Mouse (Mus musculus): ENCODE results near the gene Srgap2.
A peak's percentile ranks its signal among the peaks of the same experiment; 100 is the strongest.

Srgap2 gene

DNA sequence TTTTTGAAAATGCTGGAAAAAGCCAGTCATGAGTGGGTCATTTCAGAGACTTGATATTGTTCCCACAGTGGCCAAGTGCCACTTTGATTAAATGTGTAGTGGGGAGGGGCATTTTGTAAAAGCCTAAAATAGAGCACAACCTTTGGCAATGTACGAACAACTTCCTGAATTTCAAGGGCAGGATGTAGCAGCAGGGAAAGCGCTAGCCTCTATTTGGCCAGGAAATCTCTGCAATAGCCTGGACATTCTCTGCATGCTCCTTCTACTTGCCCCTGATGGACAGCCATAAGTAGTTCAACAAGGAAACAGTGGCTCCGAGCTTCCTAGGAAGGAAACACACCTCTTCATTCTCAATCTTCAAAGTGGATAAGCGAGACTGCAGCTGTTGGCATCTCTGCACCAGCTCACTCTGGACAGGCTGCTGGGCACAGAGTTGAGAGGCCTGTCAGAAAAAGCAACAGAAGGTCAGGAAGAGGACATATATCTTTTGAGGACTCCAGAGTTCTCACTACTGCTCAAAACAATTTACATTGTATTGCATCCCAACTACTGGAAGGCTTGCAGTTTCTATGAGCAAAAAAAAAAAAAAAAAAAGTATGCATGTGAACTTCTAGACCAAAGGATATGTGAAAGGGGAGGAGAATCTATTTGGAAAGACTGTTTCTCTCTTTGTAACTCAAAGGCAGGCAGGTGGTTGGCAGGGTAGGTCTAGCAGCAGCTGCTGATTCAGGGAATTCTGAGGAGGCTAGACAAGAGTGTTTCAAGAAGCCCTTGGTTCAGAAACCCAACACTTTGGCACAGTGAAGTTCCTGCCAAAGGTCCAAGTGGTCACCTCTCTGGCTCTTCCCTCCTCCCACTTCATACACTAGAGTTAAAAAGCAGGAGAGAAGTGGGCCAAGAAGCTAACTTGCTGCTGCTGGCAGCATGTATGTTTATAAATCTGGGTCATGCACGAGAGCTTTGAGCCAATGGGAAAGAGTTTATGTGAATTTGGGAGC, 181.4 kb downstream of the Srgap2 start:
- no peak for DNase-seq (ENCODE audit: low spot score)

GRCm38 (mm10) chr1:131344691-131345090, 182.5 kb downstream of the Srgap2 start:
- DNase-seq (ENCODE audit: low spot score), result no peak

- DNase-seq (ENCODE audit: low spot score), result no peak
Observed at GRCm38 (mm10) chr1:131336017-131336416, 191.1 kb downstream of the Srgap2 start.

DNA sequence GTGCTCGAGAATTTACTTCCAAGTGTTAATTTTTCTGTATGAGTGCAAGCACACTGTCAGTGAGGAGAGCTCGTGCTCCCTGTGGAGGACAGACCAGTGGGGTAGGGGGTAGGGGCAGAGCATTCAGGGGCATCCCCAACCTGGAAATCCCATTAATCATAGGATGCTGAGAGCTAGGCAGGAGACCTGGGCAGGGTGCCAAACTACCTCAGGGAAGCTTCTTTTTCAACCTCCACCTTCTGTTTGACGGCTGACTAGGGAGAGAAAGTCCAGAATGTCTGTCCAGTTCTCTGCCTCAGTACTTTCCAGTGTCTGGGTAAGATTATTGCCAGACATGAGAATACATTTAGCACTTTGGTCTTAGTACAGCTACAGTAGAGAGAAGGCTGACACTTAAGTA, 191.5 kb downstream of the Srgap2 start:
- no peak for DNase-seq (ENCODE audit: low spot score)

DNA sequence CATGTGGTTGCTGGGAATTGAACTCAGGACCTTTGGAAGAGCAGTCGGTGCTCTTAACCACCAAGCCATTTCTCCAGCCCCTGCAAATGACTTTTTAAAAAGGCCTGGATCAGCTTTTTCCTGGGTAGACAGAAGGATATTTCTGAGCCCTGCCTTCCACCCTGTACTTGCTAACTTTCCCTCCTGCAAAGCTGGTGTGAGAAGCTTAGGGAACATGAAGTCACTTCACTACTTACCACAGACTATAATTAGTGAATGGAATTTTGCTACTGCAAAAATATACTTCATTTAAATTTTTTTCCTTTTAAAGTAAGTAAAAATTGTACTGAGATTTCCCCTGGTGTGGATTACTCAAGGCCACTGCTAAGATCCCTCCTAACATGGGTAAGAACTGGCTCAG, 196.0 kb downstream of the Srgap2 start:
- DNase-seq (ENCODE audit: low spot score), result no peak

DNA sequence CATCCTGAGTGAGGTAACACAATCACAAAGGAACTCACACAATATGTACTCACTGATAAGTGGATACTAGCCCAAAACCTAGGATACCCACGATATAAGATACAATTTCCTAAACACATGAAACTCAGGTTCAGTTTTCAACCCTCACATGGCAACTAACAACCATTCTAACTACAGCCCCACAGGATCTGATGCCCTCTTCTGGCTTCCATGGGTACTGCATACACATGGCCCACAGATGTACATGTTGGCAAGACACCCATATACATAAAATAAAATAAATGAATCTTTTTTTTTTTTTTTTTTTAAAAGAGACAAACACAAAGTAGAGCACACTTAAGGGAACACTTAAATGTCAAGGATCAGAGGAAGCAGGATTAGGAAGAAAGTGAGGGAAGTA, 198.1 kb downstream of the Srgap2 start:
- peak; percentile 5 for DNase-seq (ENCODE audit: low spot score)

DNA sequence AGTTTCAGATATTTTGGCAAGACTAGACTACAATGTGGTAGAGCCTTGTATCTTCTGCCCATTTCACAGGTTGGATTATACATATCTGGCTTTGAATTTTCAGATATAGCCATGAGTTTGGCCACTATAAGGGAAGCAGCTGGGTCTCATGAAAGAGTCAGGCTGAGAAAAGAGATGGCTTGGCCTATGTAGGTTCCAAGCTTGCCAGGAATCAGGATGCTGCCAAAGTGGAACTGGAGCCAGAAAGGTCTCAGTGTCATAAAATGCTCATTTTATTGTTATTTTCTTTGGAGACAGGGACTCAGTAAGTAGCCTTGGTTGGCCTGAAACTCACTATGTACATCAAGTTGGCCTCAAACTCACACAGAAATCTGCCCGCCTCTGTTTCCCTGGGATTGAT, 200.0 kb downstream of the Srgap2 start:
- no peak for DNase-seq (ENCODE audit: low spot score)

DNA sequence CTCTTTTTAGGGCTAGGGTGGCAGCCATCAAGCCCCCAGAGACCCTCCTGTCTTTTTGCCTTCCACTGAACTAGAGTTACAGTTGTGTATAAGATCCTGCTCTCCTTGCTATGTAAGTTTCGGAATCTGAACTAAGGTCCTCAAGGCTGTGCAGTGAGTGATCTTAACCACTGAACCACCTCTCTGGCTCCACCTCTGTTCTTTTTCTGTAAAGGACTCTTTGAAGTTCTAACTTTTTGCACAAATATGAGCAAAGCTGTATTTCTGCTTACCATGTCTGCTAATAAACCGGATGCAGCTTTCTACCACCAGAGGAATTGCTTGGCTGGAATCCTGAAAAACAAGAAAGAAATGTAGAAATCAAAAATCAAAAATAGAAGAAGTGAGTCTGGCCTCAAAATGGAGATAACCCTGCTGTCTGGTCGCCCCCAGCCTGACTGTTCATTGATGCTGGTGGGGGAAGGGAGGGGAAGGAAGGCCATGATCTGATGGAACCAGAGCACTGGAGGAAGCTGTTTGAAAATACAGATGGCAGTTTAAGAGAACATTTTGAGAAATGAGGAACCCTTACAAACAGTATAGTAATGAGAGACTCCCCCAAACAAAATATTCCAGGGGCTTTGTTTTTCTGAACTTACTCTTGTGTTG, 202.2 kb downstream of the Srgap2 start:
- DNase-seq (ENCODE audit: low spot score), result no peak

DNA sequence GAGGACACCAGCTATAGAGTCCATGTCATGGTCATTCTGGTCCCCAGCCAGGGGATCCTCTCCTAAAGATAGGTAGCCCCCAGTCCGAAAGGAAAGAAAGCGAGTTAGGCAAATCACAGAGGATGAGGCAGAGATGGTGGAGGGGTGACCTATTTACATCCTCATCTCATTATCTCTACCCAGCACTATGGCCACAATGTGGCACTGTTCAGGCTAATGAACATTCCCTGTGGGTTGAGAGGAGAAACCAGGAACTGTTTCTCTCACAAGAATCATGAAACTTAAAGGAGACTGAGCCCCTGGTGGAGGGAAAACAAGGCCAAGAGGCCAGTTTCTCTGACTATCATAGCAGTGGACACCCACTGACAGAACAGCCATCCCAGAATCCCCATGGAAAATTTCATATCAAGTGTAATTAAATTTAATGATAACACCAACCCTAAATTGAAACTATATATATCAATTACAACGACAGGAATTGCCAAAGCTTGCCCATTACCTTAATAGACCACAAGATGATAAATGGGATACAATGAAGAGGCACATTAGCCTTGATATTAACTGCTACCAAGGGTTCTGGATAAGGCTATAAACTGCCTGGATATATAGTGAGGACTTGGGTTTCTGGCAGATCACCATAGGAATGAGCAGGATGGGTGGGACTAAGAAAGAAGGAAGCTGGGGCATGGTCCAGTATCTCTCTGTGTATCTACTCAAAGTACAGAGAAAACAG, 207.4 kb downstream of the Srgap2 start:
- DNase-seq (ENCODE audit: low spot score), result no peak

DNA sequence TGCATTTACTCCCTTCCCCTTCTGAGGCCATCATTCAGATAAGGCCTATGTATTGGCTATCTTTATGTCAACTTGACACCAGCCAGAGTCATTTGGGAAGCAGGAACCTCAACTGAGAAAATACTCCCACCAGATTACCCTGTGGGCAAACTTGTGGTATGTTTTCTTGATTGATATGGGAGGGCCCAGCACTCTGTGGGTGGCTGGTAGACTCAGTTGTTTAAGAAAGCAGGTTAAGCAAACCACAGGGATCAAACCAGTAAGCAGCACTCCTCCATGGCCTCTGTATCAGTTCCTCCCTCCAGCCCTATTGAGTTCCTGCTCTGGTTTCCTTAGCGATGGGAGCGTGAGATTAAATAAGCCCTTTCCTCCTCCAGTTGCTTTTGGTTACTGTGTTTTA, 208.8 kb downstream of the Srgap2 start:
- DNase-seq (ENCODE audit: low spot score), result no peak

GRCm38 (mm10) chr1:131317625-131318024, 209.5 kb downstream of the Srgap2 start:
- no peak for DNase-seq (ENCODE audit: low spot score)

- DNase-seq (ENCODE audit: low spot score), result no peak
Observed at GRCm38 (mm10) chr1:131311284-131311683, 215.9 kb downstream of the Srgap2 start.

DNA sequence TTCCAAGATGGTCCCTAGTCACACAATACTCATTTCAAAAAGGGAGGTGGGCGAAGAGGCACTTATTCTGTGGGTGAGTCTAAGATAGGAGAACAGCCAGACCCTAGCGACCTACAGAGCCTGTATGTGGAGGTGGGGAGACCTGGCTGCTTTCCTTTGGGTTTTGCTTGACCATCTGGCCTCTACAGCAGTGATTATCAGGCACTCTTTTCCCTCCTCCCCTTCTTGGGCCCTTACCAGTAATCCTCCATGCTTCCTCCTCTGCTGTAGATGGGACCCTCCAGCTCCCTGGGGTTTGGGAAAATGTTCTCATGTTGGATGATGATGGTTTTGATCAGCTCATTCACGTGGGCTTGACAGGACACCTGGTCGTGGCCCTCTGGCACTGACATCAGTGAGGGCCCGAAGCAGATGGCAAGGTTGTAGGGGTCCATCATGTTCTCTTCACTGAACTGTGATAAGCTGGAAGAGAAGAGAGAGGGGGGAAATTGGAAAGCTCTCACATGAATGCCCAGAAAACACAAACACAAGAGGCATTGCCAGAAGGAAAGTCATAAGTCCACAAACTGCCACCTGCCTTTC, 216.8 kb downstream of the Srgap2 start:
- DNase-seq (ENCODE audit: low spot score), result no peak

DNA sequence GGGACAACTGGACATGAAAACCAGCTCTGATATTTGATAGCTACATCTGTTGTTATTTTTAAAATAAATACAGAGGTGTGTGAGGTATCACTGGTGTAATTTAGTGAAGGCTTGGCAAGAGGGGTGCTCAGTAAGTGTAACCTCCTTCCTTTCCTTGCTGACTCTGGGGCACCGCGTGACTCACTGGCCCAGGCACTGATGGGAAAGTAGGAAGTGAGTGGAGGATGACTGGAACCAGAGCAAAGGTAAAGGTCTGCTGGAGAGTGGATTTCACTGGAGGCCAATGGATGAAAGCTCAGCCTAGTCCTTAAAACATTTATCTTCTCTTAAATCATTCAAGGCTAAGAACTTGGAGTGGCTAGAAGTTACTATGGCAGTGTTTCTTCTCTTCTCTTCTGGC, 226.4 kb downstream of the Srgap2 start:
- no peak for DNase-seq (ENCODE audit: low spot score)

- no peak for DNase-seq (ENCODE audit: low spot score)
Observed at GRCm38 (mm10) chr1:131299788-131300187, 227.4 kb downstream of the Srgap2 start.

- no peak for DNase-seq (ENCODE audit: low spot score)
Observed at GRCm38 (mm10) chr1:131299240-131299639, 227.9 kb downstream of the Srgap2 start.

DNA sequence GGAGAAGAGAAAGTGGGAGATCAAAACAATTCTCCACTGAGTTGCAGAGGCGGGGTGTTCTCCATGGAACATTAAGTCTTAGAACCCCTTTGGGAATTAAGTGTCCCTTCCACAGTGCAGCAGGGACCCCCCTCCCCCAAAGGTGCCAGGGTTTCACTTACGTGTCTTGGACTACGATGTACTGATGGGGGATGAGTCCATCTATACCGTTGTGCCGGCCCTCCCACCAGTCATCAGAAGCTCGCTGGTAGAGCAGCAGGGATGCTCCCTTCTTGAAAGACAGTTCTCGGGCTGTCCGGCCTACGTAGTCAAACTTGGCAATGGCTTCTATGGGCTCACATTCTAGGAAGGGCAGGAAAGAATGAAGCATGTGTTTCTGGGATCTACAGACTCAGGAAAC, 229.0 kb downstream of the Srgap2 start:
- DNase-seq (ENCODE audit: low spot score), result no peak

DNA sequence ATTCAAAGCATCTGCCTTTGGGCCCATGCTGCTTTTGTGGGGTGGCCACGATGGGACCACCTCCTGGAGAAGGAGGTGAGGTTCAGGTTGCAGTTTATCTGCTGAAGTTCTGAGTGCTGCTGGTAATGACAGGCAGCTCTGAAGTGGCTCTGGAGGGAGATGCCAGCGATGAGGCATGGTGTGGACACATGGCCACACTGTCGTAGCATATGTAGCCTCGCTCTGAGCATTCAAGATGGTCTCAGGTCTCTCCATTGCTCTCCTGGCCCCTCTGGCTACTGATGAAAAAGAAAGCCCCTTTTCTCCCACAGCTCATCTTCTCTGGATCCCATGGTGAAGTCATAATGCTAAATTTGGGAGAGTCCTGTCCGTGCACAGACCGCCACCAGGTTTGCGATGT, 230.4 kb downstream of the Srgap2 start:
- no peak for DNase-seq (ENCODE audit: low spot score)

DNA sequence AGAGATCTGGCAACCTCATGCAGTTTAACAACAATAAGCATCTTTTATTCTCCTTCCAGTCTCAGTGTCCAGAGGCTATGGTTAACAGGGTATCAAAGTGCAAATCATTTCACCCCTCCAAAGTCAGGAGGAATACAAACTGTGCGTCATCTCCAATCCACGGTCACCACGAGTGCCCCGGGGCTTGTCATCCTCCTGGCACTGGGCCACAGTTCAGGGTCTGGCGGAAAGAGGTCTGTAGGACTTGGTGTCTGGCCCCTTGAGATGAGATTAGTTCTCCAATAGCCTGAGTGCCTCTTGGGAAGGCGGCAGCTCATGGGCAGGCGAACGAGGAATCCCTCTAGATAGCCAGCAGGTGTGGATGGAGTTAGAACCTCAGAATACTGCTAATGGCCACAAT, 232.0 kb downstream of the Srgap2 start:
- no peak for DNase-seq (ENCODE audit: low spot score)

- no peak for DNase-seq (ENCODE audit: low spot score)
Observed at GRCm38 (mm10) chr1:131293922-131294250, 233.3 kb downstream of the Srgap2 start.

GRCm38 (mm10) chr1:131293221-131293921, 233.8 kb downstream of the Srgap2 start:
- DNase-seq (ENCODE audit: low spot score), result no peak

- DNase-seq (ENCODE audit: low spot score), result peak; percentile 35
Observed at GRCm38 (mm10) chr1:131290648-131291047, 236.5 kb downstream of the Srgap2 start.
